Mouse (Mus musculus): ENCODE data around the gene Cdh20. TPM values are rescaled to one million over a fixed set of nuclear protein-coding genes. Genes with fewer than 3 reads are reported as not detected.

Cdh20 gene
- total and polyA plus RNA-seq, 3 experiments = not detected

DNA sequence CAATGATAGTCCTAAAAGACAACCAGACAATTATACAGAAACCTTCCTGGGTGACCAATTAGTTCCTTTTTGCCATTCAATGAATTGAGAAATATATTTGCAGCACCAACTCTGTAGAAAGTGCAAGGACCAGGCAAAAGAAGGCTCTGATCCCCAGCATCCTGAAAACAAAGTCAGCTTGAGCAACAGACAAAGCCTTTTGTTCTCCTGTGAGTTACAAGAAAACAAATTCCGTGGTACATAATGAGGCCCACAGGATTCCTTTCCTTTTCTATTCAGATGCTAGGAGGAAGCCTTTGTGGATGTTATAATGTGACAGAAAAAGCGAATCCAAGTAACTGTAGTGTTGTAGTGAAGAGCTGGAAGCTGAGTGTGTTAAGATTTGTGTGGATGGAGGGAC lies 244.3 kb downstream of the Cdh20 start:
- DNase-seq (ENCODE audit: low read depth, low spot score) = no peak
- no peak overlapping the region for H3K9ac ChIP-seq (ENCODE audit: control insufficient read depth, low read depth, low read length, poor library complexity, severe bottlenecking)
- no peak overlapping the region for H3K27ac ChIP-seq (ENCODE audit: control insufficient read depth, low read depth, low read length)
- no peaks in the 10 kb centered on the region; a peak in 1 of 4 replicates for H3K27me3 ChIP-seq (ENCODE audit: control insufficient read depth in 1 of 2, insufficient read depth in 2 of 2, low read length in 2 of 2)
- TF ChIP-seq USF1 (IDR thresholded peaks at IDR 0.05; ENCODE audit: low read depth, low read length) (no peak), NELFE (IDR thresholded peaks at IDR 0.05; ENCODE audit: low read depth, low read length) (no peak), MEF2A (IDR thresholded peaks at IDR 0.05; ENCODE audit: extremely low read depth, insufficient replicate concordance, low read depth, low read length, poor library complexity, severe bottlenecking) (no peak), NRF1 (IDR thresholded peaks at IDR 0.05; ENCODE audit: insufficient read depth, low read depth, low read length, poor library complexity, severe bottlenecking) (no peak), HCFC1 (IDR thresholded peaks at IDR 0.05; ENCODE audit: low read depth, low read length) (no peak), E2F4 (IDR thresholded peaks at IDR 0.05; ENCODE audit: borderline replicate concordance, low read depth, low read length) (no peak), ZNF384 (IDR thresholded peaks at IDR 0.05; ENCODE audit: low read depth, low read length) (no peak), TCF12 (IDR thresholded peaks at IDR 0.05; ENCODE audit: low read depth, low read length) (no peak), USF2 (IDR thresholded peaks at IDR 0.05; ENCODE audit: borderline replicate concordance in 1 of 2, insufficient read depth in 1 of 2, low read depth in 1 of 2, low read length in 2 of 2) (no peak), RAD21 (IDR thresholded peaks at IDR 0.05; ENCODE audit: low read depth, low read length) (no peak), CHD1 (IDR thresholded peaks at IDR 0.05; ENCODE audit: low read depth, low read length) (no peak), GATA1 (IDR thresholded peaks at IDR 0.05; ENCODE audit: low read depth, low read length) (no peak), POLR2AphosphoS2 (IDR thresholded peaks at IDR 0.05; ENCODE audit: low read length) (no peak), KAT2A (conservative IDR thresholded peaks at IDR 0.05; ENCODE audit: low read depth, low read length) (no peak), MAX (IDR thresholded peaks at IDR 0.05; ENCODE audit: low read length) (no peak), GABPA (IDR thresholded peaks at IDR 0.05; ENCODE audit: low read depth, low read length) (no peak), TBP (IDR thresholded peaks at IDR 0.05; ENCODE audit: low read depth, low read length) (no peak), ELF1 (IDR thresholded peaks at IDR 0.05; ENCODE audit: low read depth, low read length) (no peak), CTCF (IDR thresholded peaks at IDR 0.05 in 2 of 3, conservative IDR thresholded peaks at IDR 0.05 in 1 of 3; ENCODE audit: control insufficient read depth in 1 of 3, insufficient read depth in 1 of 3, low read depth in 2 of 3, low read length in 3 of 3, poor library complexity in 1 of 3, severe bottlenecking in 1 of 3) (no peak), CHD2 (IDR thresholded peaks at IDR 0.05; ENCODE audit: low read length) (no peak)
- peak overlapping the region in 1 of 2 experiments; percentile 22; a peak in 1 of 4 replicates for H3K4me3 ChIP-seq (ENCODE audit: control insufficient read depth in 1 of 2, insufficient read depth in 1 of 2, low read depth in 2 of 2, low read length in 2 of 2)
- no peaks in the 10 kb centered on the region for H3K79me2 ChIP-seq (ENCODE audit: control insufficient read depth, insufficient read depth, low read length, poor library complexity)
- no peaks in the 10 kb centered on the region for H3K36me3 ChIP-seq (ENCODE audit: control insufficient read depth in 1 of 2, insufficient read depth in 2 of 2, low read length in 2 of 2)
- no peaks in the 10 kb centered on the region for H3K9me3 ChIP-seq (replicated peaks; ENCODE audit: insufficient read depth, low read length)
- H3K4me1 ChIP-seq (ENCODE audit: control insufficient read depth in 1 of 2, insufficient read depth in 2 of 2, low read length in 2 of 2) = no peaks in the 10 kb centered on the region

DNA sequence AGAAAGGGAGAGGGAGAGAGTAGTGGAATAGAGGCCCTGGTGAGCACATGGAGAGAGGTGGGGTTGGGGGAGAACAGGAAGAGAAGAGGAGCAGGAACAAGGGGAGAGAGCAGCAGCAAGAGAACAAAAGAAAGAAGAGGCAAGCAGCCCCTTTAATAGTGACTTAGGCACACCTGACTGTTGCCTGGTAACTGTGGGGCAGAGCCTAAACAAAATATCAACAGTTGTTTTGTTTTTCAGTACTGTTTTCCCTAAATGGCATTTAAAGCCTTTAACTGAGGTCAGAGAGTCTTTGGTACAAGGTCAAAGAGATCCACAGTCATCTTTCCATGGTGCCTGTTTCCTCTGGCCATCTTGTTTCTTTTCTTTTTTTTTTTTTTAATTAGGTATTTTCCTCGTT lies 245.0 kb downstream of the Cdh20 start:
- Histone ChIP-seq H3K36me3 (ENCODE audit: control insufficient read depth in 1 of 2, insufficient read depth in 2 of 2, low read length in 2 of 2) (no peaks in the 10 kb centered on the region), H3K27me3 (ENCODE audit: control insufficient read depth in 1 of 2, insufficient read depth in 2 of 2, low read length in 2 of 2) (no peaks in the 10 kb centered on the region; a peak in 1 of 4 replicates), H3K27ac (ENCODE audit: control insufficient read depth, low read depth, low read length) (no peak overlapping the region), H3K9me3 (replicated peaks; ENCODE audit: insufficient read depth, low read length) (no peaks in the 10 kb centered on the region), H3K4me3 (ENCODE audit: control insufficient read depth in 1 of 2, insufficient read depth in 1 of 2, low read depth in 2 of 2, low read length in 2 of 2) (no peak overlapping the region), H3K79me2 (ENCODE audit: control insufficient read depth, insufficient read depth, low read length, poor library complexity) (no peaks in the 10 kb centered on the region), H3K9ac (ENCODE audit: control insufficient read depth, low read depth, low read length, poor library complexity, severe bottlenecking) (no peak overlapping the region), H3K4me1 (ENCODE audit: control insufficient read depth in 1 of 2, insufficient read depth in 2 of 2, low read length in 2 of 2) (no peaks in the 10 kb centered on the region)
- TF ChIP-seq POLR2AphosphoS2 (IDR thresholded peaks at IDR 0.05; ENCODE audit: low read length) = no peak
- TF ChIP-seq POLR2A (IDR thresholded peaks at IDR 0.05; ENCODE audit: control insufficient read depth in 1 of 2, insufficient read depth in 1 of 2, low read depth in 1 of 2, low read length in 2 of 2, poor library complexity in 1 of 2) = no peak
- no peak for TF ChIP-seq ZKSCAN1 (IDR thresholded peaks at IDR 0.05; ENCODE audit: low read depth, low read length)
- TF ChIP-seq RCOR1 (IDR thresholded peaks at IDR 0.05; ENCODE audit: low read depth, low read length) = no peak
- TF ChIP-seq SIN3A (IDR thresholded peaks at IDR 0.05; ENCODE audit: low read length) = no peak
- no peak for TF ChIP-seq ELF1 (IDR thresholded peaks at IDR 0.05; ENCODE audit: low read depth, low read length)
- TF ChIP-seq NRF1 (IDR thresholded peaks at IDR 0.05; ENCODE audit: insufficient read depth, low read depth, low read length, poor library complexity, severe bottlenecking) = no peak
- TF ChIP-seq USF1 (IDR thresholded peaks at IDR 0.05; ENCODE audit: low read depth, low read length) = no peak
- TF ChIP-seq JUND (IDR thresholded peaks at IDR 0.05; ENCODE audit: low read depth, low read length) = no peak
- DNase-seq (ENCODE audit: low read depth, low spot score) = no peak

Measured in MEL (cell line).